Mouse (Mus musculus) erythroblast, embryonic 14.5 days (primary cell): ENCODE data around the gene Pard3b.

Experiments
- GATA1 ChIP-seq: IDR thresholded peaks from 2 replicates; pipeline ENCODE4 v1.6.1; 2012; ENCODE audit warnings: low read length, inconsistent platforms, mixed read lengths
- TAL1 ChIP-seq: IDR thresholded peaks from 3 replicates; pipeline ENCODE4 v1.6.1; 2012; ENCODE audit warnings: low read length, inconsistent platforms, mixed read lengths

- TF ChIP-seq GATA1 (no peak), TAL1 (no peak)
Measured at GRCm38 (mm10) chr1:62181638-62182037, 543.0 kb downstream of the Pard3b start.
